Mouse (Mus musculus): ENCODE data around the gene Cyth3. TPM values are rescaled to one million over a fixed set of nuclear protein-coding genes. Genes with fewer than 3 reads are reported as not detected.

Cyth3 gene
- polyA plus RNA-seq, 1 experiment from 2014 or later, result 61.3 TPM

- no peak for ATAC-seq (ENCODE audit: low FRiP score, low read depth)
- 35% methylated on average over 7 of the region's 7 CpGs for WGBS
- H3K4me2 ChIP-seq (replicated peaks), result peak overlapping the region; percentile 46
- no peak overlapping the region for H3K9ac ChIP-seq
- no peaks in the 10 kb centered on the region for H3K27me3 ChIP-seq
- peaks cover 94% of the 10 kb centered on the region for H3K4me1 ChIP-seq
- H3K4me3 ChIP-seq, result no peak overlapping the region
- H3K27ac ChIP-seq, result peak overlapping the region; percentile 78
- no peaks in the 10 kb centered on the region for H3K36me3 ChIP-seq
- H3K9me3 ChIP-seq, result no peaks in the 10 kb centered on the region
These were observed 16.4 kb downstream of the Cyth3 start for GRCm38 (mm10) chr5:143638516-143639270.

- H3K36me3 ChIP-seq, result no peaks in the 10 kb centered on the region
- WGBS, result 76% methylated on average over 4 of the region's 4 CpGs
- H3K27me3 ChIP-seq, result no peaks in the 10 kb centered on the region
- H3K4me3 ChIP-seq, result no peak overlapping the region
- no peak for ATAC-seq (ENCODE audit: low FRiP score, low read depth)
- peaks cover 94% of the 10 kb centered on the region for H3K4me1 ChIP-seq
- no peaks in the 10 kb centered on the region for H3K9me3 ChIP-seq
- H3K9ac ChIP-seq, result no peak overlapping the region
- peak overlapping the region; percentile 15; the same call in 1 of the 2 replicates for H3K27ac ChIP-seq
- H3K4me2 ChIP-seq (replicated peaks), result no peak overlapping the region
These were observed 17.1 kb downstream of the Cyth3 start for GRCm38 (mm10) chr5:143639329-143639728.

GRCm38 (mm10) chr5:143639810-143640209 is 17.6 kb downstream of the Cyth3 start:
- Histone ChIP-seq H3K4me2 (replicated peaks) (no peak overlapping the region; the same call in 1 of the 2 replicates), H3K9me3 (no peaks in the 10 kb centered on the region), H3K4me3 (no peak overlapping the region), H3K27ac (peak overlapping the region; percentile 15; the same call in 1 of the 2 replicates), H3K4me1 (peaks cover 94% of the 10 kb centered on the region), H3K9ac (no peak overlapping the region), H3K27me3 (no peaks in the 10 kb centered on the region), H3K36me3 (no peaks in the 10 kb centered on the region)
- WGBS, result 67% methylated on average over 7 of the region's 7 CpGs
- no peak for ATAC-seq (ENCODE audit: low FRiP score, low read depth)

GRCm38 (mm10) chr5:143641503-143641902 is 19.3 kb downstream of the Cyth3 start:
- no peaks in the 10 kb centered on the region for H3K27me3 ChIP-seq
- H3K9ac ChIP-seq, result no peak overlapping the region
- H3K36me3 ChIP-seq, result no peaks in the 10 kb centered on the region
- H3K4me1 ChIP-seq, result peaks cover 83% of the 10 kb centered on the region
- peak overlapping the region; percentile 66; the same call in 1 of the 2 replicates for H3K27ac ChIP-seq
- no peak for ATAC-seq (ENCODE audit: low FRiP score, low read depth)
- H3K4me2 ChIP-seq (replicated peaks), result peak overlapping the region; percentile 30
- no peak overlapping the region for H3K4me3 ChIP-seq
- no peaks in the 10 kb centered on the region for H3K9me3 ChIP-seq
- WGBS, result 36% methylated on average over 3 of the region's 3 CpGs

- H3K4me2 ChIP-seq (replicated peaks), result peak overlapping the region; percentile 30
- ATAC-seq (ENCODE audit: low FRiP score, low read depth), result peak; percentile 88
- peaks cover 76% of the 10 kb centered on the region for H3K4me1 ChIP-seq
- no peaks in the 10 kb centered on the region for H3K27me3 ChIP-seq
- H3K36me3 ChIP-seq, result no peaks in the 10 kb centered on the region
- no peaks in the 10 kb centered on the region for H3K9me3 ChIP-seq
- 9% methylated on average over 4 of the region's 4 CpGs for WGBS
- no peak overlapping the region for H3K4me3 ChIP-seq
- H3K9ac ChIP-seq, result no peak overlapping the region
- peak overlapping the region; percentile 66 for H3K27ac ChIP-seq
These were observed 20.1 kb downstream of the Cyth3 start for GRCm38 (mm10) chr5:143642262-143642831.

GRCm38 (mm10) chr5:143645976-143646375 is 23.7 kb downstream of the Cyth3 start:
- H3K4me3 ChIP-seq, result no peak overlapping the region
- H3K9me3 ChIP-seq, result peaks cover 4% of the 10 kb centered on the region; the same call in 1 of the 2 replicates
- no peak overlapping the region for H3K27ac ChIP-seq
- no peak overlapping the region for H3K9ac ChIP-seq
- no peak for ATAC-seq (ENCODE audit: low FRiP score, low read depth)
- H3K27me3 ChIP-seq, result no peaks in the 10 kb centered on the region
- WGBS, result 74% methylated on average over 5 of the region's 5 CpGs
- H3K4me2 ChIP-seq (replicated peaks), result no peak overlapping the region
- H3K36me3 ChIP-seq, result peaks cover 8% of the 10 kb centered on the region; the same call in 1 of the 2 replicates
- H3K4me1 ChIP-seq, result peaks cover 48% of the 10 kb centered on the region

- Histone ChIP-seq H3K4me3 (no peak overlapping the region), H3K9me3 (peaks cover 4% of the 10 kb centered on the region; the same call in 1 of the 2 replicates), H3K27ac (no peak overlapping the region), H3K4me1 (peaks cover 45% of the 10 kb centered on the region), H3K9ac (no peak overlapping the region), H3K36me3 (peaks cover 8% of the 10 kb centered on the region; the same call in 1 of the 2 replicates), H3K27me3 (no peaks in the 10 kb centered on the region), H3K4me2 (replicated peaks) (no peak overlapping the region)
- WGBS, result 85% methylated on average over 2 of the region's 2 CpGs
- no peak for ATAC-seq (ENCODE audit: low FRiP score, low read depth)
These were observed 25.2 kb downstream of the Cyth3 start for GRCm38 (mm10) chr5:143647412-143647811.

GRCm38 (mm10) chr5:143648058-143648457 is 25.8 kb downstream of the Cyth3 start:
- Histone ChIP-seq H3K9ac (no peak overlapping the region), H3K27me3 (no peaks in the 10 kb centered on the region), H3K4me3 (no peak overlapping the region), H3K27ac (no peak overlapping the region), H3K4me2 (replicated peaks) (no peak overlapping the region), H3K36me3 (peaks cover 8% of the 10 kb centered on the region; the same call in 1 of the 2 replicates), H3K4me1 (peaks cover 46% of the 10 kb centered on the region), H3K9me3 (peaks cover 4% of the 10 kb centered on the region; the same call in 1 of the 2 replicates)
- 66% methylated on average over 2 of the region's 2 CpGs for WGBS
- no peak for ATAC-seq (ENCODE audit: low FRiP score, low read depth)

GRCm38 (mm10) chr5:143649168-143649567 is 26.9 kb downstream of the Cyth3 start:
- H3K27me3 ChIP-seq, result no peaks in the 10 kb centered on the region
- 94% methylated on average over 6 of the region's 6 CpGs for WGBS
- H3K9ac ChIP-seq, result no peak overlapping the region

GRCm38 (mm10) chr5:143651855-143652631 is 29.8 kb downstream of the Cyth3 start:
- H3K9ac ChIP-seq, result no peak overlapping the region
- H3K9me3 ChIP-seq, result peaks cover 4% of the 10 kb centered on the region; the same call in 1 of the 2 replicates
- H3K36me3 ChIP-seq, result peaks cover 8% of the 10 kb centered on the region; the same call in 1 of the 2 replicates
- no peaks in the 10 kb centered on the region for H3K27me3 ChIP-seq
- H3K4me1 ChIP-seq, result peaks cover 64% of the 10 kb centered on the region
- no peak overlapping the region for H3K4me2 ChIP-seq (replicated peaks)
- no peak for ATAC-seq (ENCODE audit: low FRiP score, low read depth)
- no peak overlapping the region for H3K4me3 ChIP-seq
- WGBS, result 73% methylated on average over 8 of the region's 8 CpGs
- H3K27ac ChIP-seq, result no peak overlapping the region

More at GRCm38 (mm10) chr5:143649168-143649567, 26.9 kb downstream of the Cyth3 start:
- peaks cover 48% of the 10 kb centered on the region for H3K4me1 ChIP-seq
- H3K4me3 ChIP-seq, result no peak overlapping the region
- H3K9me3 ChIP-seq, result peaks cover 4% of the 10 kb centered on the region; the same call in 1 of the 2 replicates
- H3K4me2 ChIP-seq (replicated peaks), result no peak overlapping the region
- ATAC-seq (ENCODE audit: low FRiP score, low read depth), result no peak
- no peak overlapping the region for H3K27ac ChIP-seq
- peaks cover 8% of the 10 kb centered on the region; the same call in 1 of the 2 replicates for H3K36me3 ChIP-seq

GRCm38 (mm10) chr5:143653497-143653896 is 31.2 kb downstream of the Cyth3 start:
- H3K9ac ChIP-seq, result no peak overlapping the region
- H3K36me3 ChIP-seq, result peaks cover 8% of the 10 kb centered on the region; the same call in 1 of the 2 replicates
- peak overlapping the region; percentile 95; the same call in 1 of the 2 replicates for H3K27ac ChIP-seq
- H3K4me3 ChIP-seq, result no peak overlapping the region
- peaks cover 71% of the 10 kb centered on the region for H3K4me1 ChIP-seq
- no peak for ATAC-seq (ENCODE audit: low FRiP score, low read depth)
- H3K9me3 ChIP-seq, result peaks cover 4% of the 10 kb centered on the region; the same call in 1 of the 2 replicates
- H3K4me2 ChIP-seq (replicated peaks), result no peak overlapping the region
- no peaks in the 10 kb centered on the region for H3K27me3 ChIP-seq
- WGBS, result 92% methylated on average over 5 of the region's 5 CpGs

Data from limb, embryonic 13.5 days (tissue).